Mouse (Mus musculus) layer of hippocampus, adult 9-11 months (tissue): ENCODE data around the gene Uqcc1.
"Not testable (repeated sequence)": the region's sequence is repeated elsewhere in the genome, so short reads cannot be mapped to it uniquely, and the experiment has no call there.

Experiments used
- DNase-seq: peaks from one replicate; pipeline ENCODE4 v3.0.0; 2022

The Uqcc1 gene

DNA sequence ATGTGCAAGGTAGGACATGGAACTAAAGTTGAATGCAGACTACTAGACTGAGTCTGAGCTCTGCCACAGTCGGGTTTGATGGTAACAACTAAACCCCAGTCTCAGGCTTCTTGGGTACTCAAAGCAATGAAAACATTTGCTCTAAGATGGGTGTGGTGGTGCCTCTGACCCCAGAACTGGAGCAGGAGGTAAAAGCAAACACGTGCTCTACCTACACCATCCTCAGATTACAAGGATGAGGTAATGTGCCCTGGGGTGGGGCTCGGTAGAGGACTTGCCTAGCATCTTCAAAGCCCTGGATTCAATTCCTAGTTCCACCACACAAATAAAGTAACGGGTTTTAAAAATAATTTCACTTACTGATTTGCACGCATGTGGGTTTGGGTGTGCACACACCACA, 77.6 kb downstream of the Uqcc1 start:
- DNase-seq, result no peak

DNA sequence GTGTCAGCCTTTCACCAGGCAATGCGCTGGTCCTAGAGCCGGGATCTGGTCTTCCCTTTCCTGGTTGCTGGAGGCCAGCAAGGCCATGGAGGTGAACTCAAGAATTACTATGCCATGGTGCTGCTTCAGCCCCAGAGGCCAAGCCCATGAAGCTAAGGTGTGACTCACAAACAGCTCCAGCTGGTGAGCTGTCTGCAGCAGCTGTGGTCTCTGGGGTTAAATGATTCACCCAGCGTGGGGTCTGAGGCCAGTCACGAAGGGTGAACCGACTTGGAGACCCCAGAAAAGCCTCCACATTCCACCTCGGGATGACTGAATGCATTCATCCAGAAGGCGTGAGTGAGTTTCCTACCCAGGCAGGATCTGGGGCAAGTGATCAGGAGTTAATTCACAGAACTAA, 80.0 kb downstream of the Uqcc1 start:
- no peak for DNase-seq

- no peak for DNase-seq
Measured at GRCm38 (mm10) chr2:155849464-155849863, 80.6 kb downstream of the Uqcc1 start.

DNA sequence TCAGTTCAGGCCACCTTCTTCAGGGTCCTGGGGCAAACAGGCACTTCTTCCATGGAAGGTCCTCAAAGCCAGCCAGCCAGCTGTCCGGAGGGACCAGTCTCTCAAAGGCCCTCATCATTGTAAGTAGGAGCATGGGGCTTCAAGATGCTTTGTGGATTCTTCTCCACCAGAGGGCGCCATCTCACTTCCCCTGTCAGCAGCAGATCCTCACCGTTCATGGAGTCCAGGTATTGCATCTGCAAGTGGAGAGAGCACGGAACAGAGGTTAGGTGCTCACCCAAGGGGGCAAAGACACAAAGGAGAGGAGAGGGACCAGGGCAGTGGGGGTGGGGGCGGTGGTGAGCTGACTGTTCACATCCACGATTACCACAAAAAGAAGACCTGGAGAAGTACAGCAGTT, 81.8 kb downstream of the Uqcc1 start:
- DNase-seq, result peak; percentile 60

- no peak for DNase-seq
Measured at GRCm38 (mm10) chr2:155846930-155847329, 83.2 kb downstream of the Uqcc1 start.

GRCm38 (mm10) chr2:155838961-155839360, 91.1 kb downstream of the Uqcc1 start:
- DNase-seq, result no peak

GRCm38 (mm10) chr2:155837961-155838360, 92.1 kb downstream of the Uqcc1 start:
- DNase-seq, result no peak

DNA sequence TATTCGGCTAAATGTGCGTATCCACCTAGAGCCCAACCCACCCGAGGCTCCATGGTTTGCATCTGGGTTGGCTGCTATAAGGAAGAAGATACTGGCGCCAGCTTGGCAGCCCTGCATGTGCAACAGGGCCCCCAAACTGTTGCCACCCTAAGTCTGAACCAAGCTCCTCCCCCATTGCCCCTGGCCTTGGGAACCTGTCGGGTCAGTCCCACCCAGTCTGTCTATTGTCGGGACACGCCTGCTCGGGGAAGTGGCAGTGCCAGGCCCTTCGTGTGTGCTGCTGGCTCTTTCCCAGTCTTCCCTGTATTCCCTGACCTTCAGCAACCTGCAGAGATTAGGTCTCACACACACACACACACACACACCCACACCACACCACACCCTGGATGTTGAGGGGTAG, 95.4 kb downstream of the Uqcc1 start, which contains the start of gene Fam83c:
Gene Fam83c (minus strand): TSS at position 123 of the 400 bp plus-strand sequence.
- no peak for DNase-seq

- DNase-seq, result not testable (repeated sequence)
Measured at GRCm38 (mm10) chr2:155832087-155832486, 98.0 kb downstream of the Uqcc1 start.

GRCm38 (mm10) chr2:155831302-155831701, 98.8 kb downstream of the Uqcc1 start:
- DNase-seq, result no peak

GRCm38 (mm10) chr2:155830841-155831240, 99.3 kb downstream of the Uqcc1 start:
- no peak for DNase-seq

DNA sequence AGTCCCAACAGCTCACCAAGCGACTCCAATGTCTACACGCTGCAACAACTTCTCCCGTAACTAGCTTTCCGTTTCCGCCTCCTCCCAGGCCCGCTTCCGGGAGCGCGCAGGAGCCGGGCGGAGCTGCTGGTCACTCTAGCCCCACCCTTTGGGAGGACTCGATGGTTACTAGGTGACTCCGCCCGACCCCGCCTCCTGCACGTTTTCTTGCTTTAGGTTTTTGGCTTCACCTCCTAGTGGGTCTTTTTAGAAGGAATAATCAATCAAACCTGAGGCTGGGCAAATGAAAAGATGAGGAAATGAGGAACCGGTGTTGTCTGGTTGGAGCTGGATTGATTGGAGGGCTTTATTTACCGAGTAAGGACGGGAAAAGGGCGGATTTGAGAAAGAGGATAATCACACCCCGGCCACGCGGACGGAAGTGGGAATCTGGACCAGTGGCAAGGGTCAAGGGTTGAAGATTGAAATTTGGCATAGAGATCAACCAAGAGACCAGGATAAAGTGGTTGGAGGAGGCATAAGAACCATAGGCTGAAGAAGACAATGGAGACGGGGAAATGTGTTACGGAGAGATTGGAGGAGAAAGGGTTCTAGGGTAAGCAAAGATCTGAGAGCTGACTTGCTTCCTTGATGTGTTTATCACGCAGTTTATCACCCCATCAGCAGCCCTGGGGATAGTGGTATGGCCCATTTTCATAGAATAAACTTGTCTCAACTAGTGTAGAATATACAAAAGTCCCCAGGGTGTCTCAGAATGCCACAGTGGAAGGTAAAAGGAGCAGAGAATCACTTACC, 103.3 kb downstream of the Uqcc1 start, which contains the start of gene Eif6:
Gene Eif6 (minus strand): TSS at position 296 of the 795 bp plus-strand sequence.
- peak; percentile 87 for DNase-seq

DNA sequence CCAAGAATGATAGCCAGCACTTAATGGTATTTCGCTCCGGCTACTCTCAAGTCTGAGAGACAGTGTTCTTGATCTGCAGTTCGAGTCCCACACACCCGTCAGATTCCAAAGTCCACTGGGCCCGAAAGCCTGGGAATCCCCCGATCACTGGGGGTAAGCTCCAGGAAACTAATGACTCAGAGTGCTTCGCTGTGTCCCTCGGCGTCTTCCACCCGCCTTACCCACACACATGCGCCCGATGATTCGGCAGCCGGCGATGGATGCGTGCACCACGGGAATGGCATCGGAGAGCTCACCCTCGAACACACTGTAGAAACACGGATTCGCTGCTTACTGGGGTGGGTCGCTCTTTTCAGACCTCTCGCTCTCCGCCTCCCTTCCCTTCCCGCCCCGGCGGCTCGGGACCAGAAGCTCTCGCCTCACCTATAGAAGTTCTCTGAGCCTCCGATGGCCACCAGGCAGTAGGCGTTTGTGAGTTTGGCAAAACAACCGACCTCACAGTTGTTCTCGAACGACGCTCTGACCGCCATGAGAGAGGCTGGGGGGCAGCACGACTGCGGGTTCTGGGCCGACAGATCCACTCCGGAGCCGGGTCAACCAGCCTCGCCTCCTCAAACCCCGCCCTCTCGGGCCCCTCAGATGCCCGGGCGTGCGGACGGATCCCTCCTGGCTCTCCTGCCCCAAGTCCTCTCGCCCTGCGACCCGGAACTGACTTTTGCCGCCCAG, 104.0 kb downstream of the Uqcc1 start:
- no peak for DNase-seq

GRCm38 (mm10) chr2:155823722-155824121, 106.4 kb downstream of the Uqcc1 start:
- no peak for DNase-seq

DNA sequence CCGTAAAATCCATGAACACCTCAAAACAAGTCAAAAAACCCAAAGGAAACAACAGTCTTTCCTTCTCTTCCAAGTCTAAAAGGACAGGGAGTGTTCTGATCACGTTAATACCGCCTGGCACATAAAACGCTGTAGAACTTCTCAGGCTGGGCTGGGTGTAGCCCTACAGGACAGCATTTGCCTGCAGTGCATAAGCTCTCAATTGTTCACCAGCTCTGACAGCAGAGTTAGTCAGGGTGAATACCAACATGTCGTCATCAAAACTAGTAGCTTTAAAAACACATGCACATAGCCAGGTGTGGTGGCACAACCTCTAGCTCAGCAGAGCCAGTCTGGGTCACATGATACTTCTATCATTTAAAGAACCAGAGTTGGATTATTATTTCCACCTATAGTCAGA, 109.3 kb downstream of the Uqcc1 start:
- DNase-seq, result no peak

GRCm38 (mm10) chr2:155819449-155820251, 110.5 kb downstream of the Uqcc1 start:
- DNase-seq, result no peak

GRCm38 (mm10) chr2:155819392-155819448, 110.9 kb downstream of the Uqcc1 start, which contains the start of gene BC029722:
BC029722 (minus strand) TSS chr2:155819426.
- no peak for DNase-seq

DNA sequence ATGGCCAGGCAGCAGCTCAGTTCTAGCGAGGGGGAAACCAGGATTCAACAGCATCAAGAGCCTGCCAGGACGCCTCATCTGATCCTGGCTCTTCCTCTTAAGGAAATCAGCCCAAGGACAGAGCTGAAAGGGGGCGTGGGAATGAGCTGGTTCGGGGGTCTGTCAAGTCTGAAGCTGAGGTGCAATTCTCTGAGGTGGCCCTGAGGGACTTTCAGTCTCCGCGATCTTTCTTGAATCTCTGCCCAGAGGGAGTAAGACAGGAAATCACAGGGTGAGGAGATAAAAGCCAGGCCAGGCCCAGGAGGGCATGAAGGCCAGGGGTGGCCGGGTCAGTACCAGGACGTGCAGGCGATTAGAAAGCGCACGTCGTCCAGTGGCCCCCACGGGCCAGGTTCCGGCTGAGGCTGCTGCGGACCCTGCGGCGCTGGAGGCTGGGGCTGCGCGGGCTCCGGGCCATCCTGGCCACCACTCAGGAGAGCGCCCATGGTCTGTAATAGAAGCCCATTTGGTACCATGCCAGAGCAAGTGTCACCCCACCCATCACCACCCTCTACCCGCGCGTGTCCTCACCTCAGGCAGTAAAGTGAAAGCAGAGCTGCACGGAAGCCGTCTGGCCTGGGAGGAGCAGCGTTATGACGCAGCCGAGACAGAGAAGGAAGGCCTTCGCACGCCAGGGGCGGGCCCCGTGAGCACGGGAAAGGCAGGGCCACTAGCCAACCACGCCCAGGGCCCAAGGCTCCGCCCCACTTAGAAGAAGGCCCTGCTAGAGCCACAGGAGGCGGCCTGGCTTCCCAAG, 111.3 kb downstream of the Uqcc1 start:
- peak; percentile 96 for DNase-seq

GRCm38 (mm10) chr2:155817301-155818245, 112.5 kb downstream of the Uqcc1 start:
- no peak for DNase-seq

DNA sequence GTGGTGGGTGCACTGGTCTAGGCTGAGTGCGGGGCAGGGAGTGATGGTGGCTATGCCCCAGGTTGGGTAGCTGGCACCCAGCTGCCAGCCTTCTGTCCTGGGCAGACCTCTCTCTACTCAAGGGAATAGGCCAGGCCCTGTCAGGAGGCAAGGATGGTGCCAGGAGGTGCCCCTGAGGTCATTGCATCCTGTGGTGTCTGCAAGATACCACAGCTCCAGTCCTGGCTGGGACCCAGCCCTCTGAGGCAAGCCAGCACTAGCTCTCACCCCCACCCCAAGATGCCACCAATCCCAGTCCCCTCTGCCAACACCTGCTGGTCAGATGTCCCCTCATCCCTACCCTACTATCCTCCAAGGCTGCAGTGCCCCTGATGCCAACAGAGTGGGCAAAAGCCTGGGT, 113.9 kb downstream of the Uqcc1 start:
- DNase-seq, result no peak

GRCm38 (mm10) chr2:155814829-155815228, 115.3 kb downstream of the Uqcc1 start:
- DNase-seq, result no peak

GRCm38 (mm10) chr2:155812637-155813036, 117.5 kb downstream of the Uqcc1 start:
- no peak for DNase-seq
